Mouse (Mus musculus) MN1 (cell line): ENCODE results near the gene Rabggta.

Experiments used
- DNase-seq: peaks from one replicate; pipeline ENCODE4 v3.0.0-alpha.2; 2016; ENCODE audit warnings: low spot score

Rabggta gene

DNA sequence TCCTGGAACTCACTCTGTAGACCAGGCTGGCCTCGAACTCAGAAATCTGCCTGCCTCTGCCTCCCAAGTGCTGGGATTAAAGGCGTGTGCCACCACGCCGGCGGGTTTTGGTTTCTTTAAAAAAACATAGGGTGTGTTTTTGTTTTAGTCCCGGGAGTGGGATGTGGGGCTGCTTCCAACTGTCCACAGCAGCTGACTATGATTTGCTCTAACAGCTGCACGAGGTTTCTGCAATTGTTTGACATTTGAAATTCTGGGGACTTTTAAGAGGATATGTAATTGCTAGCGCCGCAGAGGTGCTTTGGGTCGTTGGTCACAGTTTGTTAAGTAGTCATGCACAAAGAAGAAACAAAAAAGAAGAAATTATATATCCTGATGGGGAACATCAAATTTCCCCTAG lies 32.6 kb downstream of the Rabggta start:
- no peak for DNase-seq

DNA sequence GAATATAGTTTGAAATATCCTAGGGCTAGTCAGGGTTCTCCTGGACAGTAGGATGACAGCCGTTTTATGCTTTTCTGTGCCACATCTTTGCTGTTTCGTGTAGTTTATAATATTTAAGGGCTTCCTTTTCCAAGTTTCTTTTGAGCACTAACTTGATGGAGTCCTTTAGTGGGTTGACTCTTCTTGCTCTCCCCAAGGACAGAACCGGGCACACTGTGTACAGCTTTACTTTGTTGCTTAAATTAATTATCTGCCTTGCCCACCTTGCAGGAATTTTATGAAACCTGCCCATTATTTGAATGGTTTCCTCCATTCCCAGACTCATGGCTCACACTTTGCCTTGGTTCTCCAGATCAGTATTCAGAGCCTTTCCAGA lies 40.0 kb downstream of the Rabggta start:
- no peak for DNase-seq

DNA sequence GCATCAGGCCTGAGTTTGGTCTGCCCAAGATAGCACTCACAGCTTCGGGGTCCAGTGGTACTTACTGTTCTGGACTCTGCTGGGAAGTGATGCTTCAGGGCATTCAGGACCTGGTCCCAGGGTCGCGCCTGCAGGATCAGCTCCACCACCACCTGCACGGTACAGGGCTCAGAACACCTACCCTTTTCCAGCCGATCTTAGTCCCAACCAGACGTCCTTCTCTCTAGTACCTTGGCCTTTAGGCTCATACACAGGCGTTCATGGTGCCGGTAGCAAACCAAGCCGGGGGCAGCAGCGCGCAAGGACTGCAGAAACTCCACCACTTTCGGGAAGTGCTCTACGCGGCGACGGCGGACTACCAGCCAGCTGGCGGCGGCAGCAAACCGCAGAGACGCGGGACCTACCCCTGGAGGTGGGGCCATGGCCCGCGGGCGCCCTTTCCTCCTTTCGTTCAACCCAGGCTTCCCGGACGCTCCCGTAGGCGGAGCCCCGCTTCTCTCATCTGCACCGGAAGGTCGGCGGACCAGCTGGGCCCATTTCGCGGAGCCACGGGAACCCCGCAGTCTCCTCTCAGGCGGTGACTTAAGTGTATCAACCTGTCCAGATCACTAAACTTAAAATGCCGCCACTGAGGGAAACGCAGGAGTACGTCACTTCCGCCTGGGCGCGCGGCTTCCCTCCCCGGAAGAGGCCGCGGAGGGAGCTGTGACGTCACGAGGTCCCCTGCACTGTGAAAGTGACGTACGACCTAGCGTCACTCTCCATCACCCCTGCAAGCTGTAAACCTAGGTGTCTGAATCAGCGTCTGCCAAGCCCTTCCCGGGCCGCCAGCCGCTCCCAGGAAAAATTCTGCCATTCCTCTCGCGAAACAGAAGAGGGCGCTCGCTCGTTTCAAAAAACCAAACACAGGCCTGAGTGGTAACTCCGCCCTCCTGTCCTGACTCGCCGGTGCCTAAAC lies 40.6 kb downstream of the Rabggta start, which contains the start of gene Tinf2:
Tinf2 (minus strand) TSS at position 661 of the 958 bp plus-strand sequence.
- DNase-seq, result peak; percentile 92

DNA sequence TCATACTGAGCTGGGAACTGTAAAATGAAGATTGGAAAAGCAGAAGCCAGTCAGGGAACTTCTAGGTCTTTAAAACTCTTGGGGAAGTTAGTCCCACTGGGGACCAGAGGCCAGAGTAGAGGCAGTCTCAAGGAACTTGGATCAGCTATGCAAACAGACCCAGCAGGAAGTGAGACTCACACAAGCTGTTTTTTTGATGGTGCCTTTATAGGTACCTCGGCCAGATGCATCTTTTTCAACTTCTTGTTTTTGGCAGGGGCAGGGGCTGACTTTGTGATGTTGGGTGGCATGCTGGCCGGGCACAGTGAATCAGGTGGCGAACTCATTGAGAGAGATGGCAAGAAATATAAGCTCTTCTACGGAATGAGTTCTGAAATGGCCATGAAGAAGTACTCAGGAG lies 44.4 kb downstream of the Rabggta start:
- DNase-seq, result no peak

DNA sequence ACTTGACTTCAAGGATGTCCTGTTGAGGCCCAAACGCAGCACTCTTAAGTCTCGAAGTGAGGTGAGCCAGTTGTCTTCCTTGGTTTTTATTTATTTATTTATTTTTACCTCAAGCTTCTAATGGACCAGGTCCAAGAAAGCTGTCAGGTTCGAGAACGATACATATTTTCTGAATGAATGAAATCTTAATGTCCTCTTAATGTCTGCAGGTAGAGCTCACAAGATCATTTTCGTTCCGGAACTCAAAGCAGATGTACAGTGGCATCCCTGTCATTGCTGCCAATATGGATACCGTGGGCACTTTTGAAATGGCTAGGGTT lies 49.4 kb downstream of the Rabggta start:
- DNase-seq, result no peak

DNA sequence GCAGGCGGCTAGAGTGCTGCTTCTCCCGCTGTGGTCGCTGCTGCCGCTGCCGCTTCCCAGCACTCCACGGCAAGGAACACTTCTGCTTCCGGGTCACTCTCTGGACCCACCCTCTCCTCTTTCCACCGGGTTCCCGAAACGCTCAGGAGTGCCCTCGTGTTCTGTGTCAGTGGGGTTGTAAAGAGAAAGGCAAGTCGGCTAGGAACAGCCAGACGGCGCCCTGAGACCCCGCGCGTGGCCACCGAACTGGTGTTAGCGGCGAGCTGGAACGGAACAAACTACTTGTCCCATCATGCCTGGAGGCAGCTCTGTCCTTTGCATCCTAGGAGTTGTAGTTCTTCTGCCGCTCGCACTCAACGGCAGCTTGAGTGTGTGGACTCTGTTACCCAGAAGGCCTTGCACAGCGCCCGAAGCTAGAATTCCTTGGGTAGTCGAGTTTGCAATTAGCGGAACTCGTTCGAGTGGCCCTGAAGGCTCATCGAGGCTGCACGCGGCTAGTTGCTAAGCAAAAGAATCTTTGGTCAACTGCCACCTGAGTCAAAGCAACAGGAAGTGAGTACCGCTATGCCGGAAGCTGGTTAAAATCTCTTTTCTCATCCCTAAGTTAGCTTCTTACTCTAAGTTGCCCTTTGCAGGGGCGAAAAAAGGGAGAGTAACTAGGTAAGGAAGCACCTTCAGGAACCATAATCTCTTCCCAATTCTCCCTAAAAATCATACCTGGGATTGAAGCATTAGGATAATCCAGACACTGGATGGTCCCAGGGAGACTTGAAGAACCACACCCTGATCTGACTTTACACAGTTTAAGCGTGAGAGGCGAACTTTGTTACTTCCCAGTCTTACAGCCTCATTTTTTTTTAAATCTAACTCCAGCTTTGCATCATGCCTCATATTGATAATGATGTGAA lies 50.0 kb downstream of the Rabggta start, which contains the start of the genes Gmpr2 and Nedd8:
Gmpr2 (plus strand) TSS at position 109 of the 908 bp plus-strand sequence.
Nedd8 (minus strand) TSS at position 292 of the 908 bp plus-strand sequence.
- DNase-seq, result peak; percentile 93

DNA sequence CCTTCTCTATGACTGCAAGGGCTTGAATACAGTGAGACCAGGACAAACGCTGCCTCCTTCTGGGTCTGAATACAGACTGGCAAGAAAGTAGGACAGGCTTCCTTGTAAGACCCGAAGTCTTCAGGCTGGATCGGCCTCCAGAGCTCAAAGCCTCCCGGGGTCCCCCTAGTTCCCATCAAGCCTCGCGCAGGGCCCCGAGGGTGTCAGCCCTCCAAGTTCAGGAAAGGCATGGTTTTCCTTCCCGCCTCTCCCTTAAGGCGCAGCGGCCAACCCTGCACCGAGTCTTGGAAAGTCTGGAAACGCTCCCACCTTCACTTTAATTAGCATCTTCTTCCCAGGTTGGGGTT lies 50.6 kb downstream of the Rabggta start:
- DNase-seq, result no peak
